Mouse (Mus musculus) hindbrain, embryonic 11.5 days (tissue): Measurements from ENCODE around the gene Samd4b. TPM values are rescaled to one million over a fixed set of nuclear protein-coding genes. Genes with fewer than 3 reads are reported as not detected.

ENCODE experiments used
- ATAC-seq: fragments of 200-750 bp; cut with Nextera tagmentation; 2 replicates; pipeline ENCODE4 v1.8.0; 2017; ENCODE audit warnings: mild to moderate bottlenecking, moderate TSS enrichment, moderate library complexity; ENCODE audit not compliant: low FRiP score
- DNase-seq: peaks from one replicate; pipeline ENCODE4 v3.0.0-alpha.2; 2015; ENCODE audit warnings: low spot score
- H3K27ac ChIP-seq: fragments of 300-500 bp; sonication (generic); 2 replicates; pipeline ENCODE4 v1.5.1; 2014; ENCODE audit warnings: mild to moderate bottlenecking, low read depth, low read length
- H3K27me3 ChIP-seq: fragments of 300-500 bp; sonication (generic); 2 replicates; pipeline ENCODE4 v1.6.1; 2014; ENCODE audit warnings: mild to moderate bottlenecking, low read length, moderate library complexity, mixed read lengths; ENCODE audit not compliant: control insufficient read depth, insufficient read depth
- H3K36me3 ChIP-seq: fragments of 300-500 bp; sonication (generic); 2 replicates; pipeline ENCODE4 v1.6.1; 2014; ENCODE audit warnings: mild to moderate bottlenecking, low read length, moderate library complexity, mixed read lengths; ENCODE audit not compliant: control insufficient read depth, insufficient read depth
- H3K4me1 ChIP-seq: fragments of 300-500 bp; sonication (generic); replicated peaks from 2 replicates; pipeline ENCODE4 v1.6.1; 2014; ENCODE audit warnings: low read length, mixed read lengths; ENCODE audit not compliant: control insufficient read depth, insufficient read depth
- H3K4me2 ChIP-seq: fragments of 300-500 bp; sonication (generic); replicated peaks from 2 replicates; pipeline ENCODE4 v1.6.1; 2014; ENCODE audit warnings: mild to moderate bottlenecking, low read depth, low read length
- H3K4me3 ChIP-seq: fragments of 300-500 bp; sonication (generic); 2 replicates; pipeline ENCODE4 v1.5.1; 2014; ENCODE audit warnings: low read depth, low read length
- H3K9ac ChIP-seq: fragments of 300-500 bp; sonication (generic); 2 replicates; pipeline ENCODE4 v1.6.1; 2014; ENCODE audit warnings: low read depth, low read length
- H3K9me3 ChIP-seq: fragments of 300-500 bp; sonication (generic); 2 replicates; pipeline ENCODE4 v1.6.1; 2016; ENCODE audit warnings: low read length; ENCODE audit not compliant: control insufficient read depth
- WGBS: fragments of 180-500 bp; shearing (Covaris S2); extraction: QIAGEN DNeasy Blood & Tissue Kit; methylation state at CpG from one replicate; pipeline ENCODE4 v1.1.7; 2014; 5-methylcytosine and 5-hydroxymethylcytosine counted together
- polyA plus RNA-seq: library from polyadenylated mRNA; unstranded; fragments of >200 nt; fragmentation: Nextera tagmentation; extraction: Ambion mirVana; gene quantifications from 2 replicates; pipeline ENCODE4 v1.2.1, GENCODE M21; 2014

Samd4b gene
- polyA plus RNA-seq, 1 experiment from 2014 or later: 27.4 TPM

- Histone ChIP-seq H3K4me3 (no peak overlapping the region), H3K4me2 (no peak overlapping the region), H3K36me3 (peaks cover 13% of the 10 kb centered on the region), H3K27me3 (peaks cover 10% of the 10 kb centered on the region), H3K9ac (no peak overlapping the region), H3K27ac (no peak overlapping the region), H3K9me3 (no peaks in the 10 kb centered on the region), H3K4me1 (no peaks in the 10 kb centered on the region)
- WGBS: 55% methylated on average over 10 of the region's 10 CpGs
- DNase-seq: peak; percentile 35
- ATAC-seq: no peak
Measured at GRCm38 (mm10) chr7:28464416-28465212, 133.3 kb downstream of the Samd4b start.

GRCm38 (mm10) chr7:28462769-28463168 is 135.2 kb downstream of the Samd4b start:
- Histone ChIP-seq H3K9me3 (no peaks in the 10 kb centered on the region), H3K36me3 (peaks cover 18% of the 10 kb centered on the region), H3K4me2 (no peak overlapping the region), H3K27ac (no peak overlapping the region), H3K27me3 (peaks cover 10% of the 10 kb centered on the region), H3K9ac (no peak overlapping the region), H3K4me3 (no peak overlapping the region), H3K4me1 (no peaks in the 10 kb centered on the region)
- WGBS: 93% methylated on average over 2 of the region's 2 CpGs
- no peak for ATAC-seq
- DNase-seq: no peak

GRCm38 (mm10) chr7:28460361-28460760 is 137.6 kb downstream of the Samd4b start:
- no peaks in the 10 kb centered on the region for H3K9me3 ChIP-seq
- no peak for DNase-seq
- no peak overlapping the region for H3K4me3 ChIP-seq
- H3K27me3 ChIP-seq: no peaks in the 10 kb centered on the region
- no peak overlapping the region for H3K9ac ChIP-seq
- ATAC-seq: no peak
- 96% methylated on average over 5 of the region's 5 CpGs for WGBS
- H3K4me2 ChIP-seq: no peak overlapping the region
- peaks cover 18% of the 10 kb centered on the region for H3K36me3 ChIP-seq
- no peak overlapping the region for H3K27ac ChIP-seq
- no peaks in the 10 kb centered on the region for H3K4me1 ChIP-seq

- ATAC-seq (peak; percentile 44), DNase-seq (no peak)
- Histone ChIP-seq H3K9me3 (no peaks in the 10 kb centered on the region), H3K27me3 (no peaks in the 10 kb centered on the region), H3K36me3 (no peaks in the 10 kb centered on the region), H3K27ac (peak overlapping the region; percentile 71), H3K4me3 (peak overlapping the region; percentile 89), H3K4me2 (peak overlapping the region; percentile 86), H3K9ac (peak overlapping the region; percentile 92), H3K4me1 (no peaks in the 10 kb centered on the region; the same call in 1 of the 2 replicates)
- WGBS: 4% methylated on average over 21 of the region's 24 CpGs
Measured at GRCm38 (mm10) chr7:28452361-28453005, 145.5 kb downstream of the Samd4b start.

GRCm38 (mm10) chr7:28451531-28452360 is 146.2 kb downstream of the Samd4b start, which contains the start of gene Lrfn1:
TSS of gene Lrfn1 (plus strand) at chr7:28451980.
- DNase-seq (peak; percentile 61), ATAC-seq (peak; percentile 84)
- Histone ChIP-seq H3K4me2 (peak within 1 kb of the TSS; percentile 86), H3K27ac (peak within 1 kb of the TSS; percentile 71), H3K4me3 (peak within 1 kb of the TSS; percentile 89), H3K4me1 (no peaks in the 10 kb centered on the region; the same call in 1 of the 2 replicates), H3K27me3 (no peaks in the 10 kb centered on the region), H3K9ac (peak within 1 kb of the TSS; percentile 92), H3K9me3 (no peaks in the 10 kb centered on the region), H3K36me3 (no peaks in the 10 kb centered on the region)
- WGBS: 1% methylated on average over 28 of the region's 97 CpGs

- Histone ChIP-seq H3K9ac (no peak overlapping the region), H3K4me2 (no peak overlapping the region), H3K9me3 (no peaks in the 10 kb centered on the region), H3K36me3 (no peaks in the 10 kb centered on the region), H3K27me3 (0 out of 2 replicates have a peak, but pooled peaks cover 2% of the 10 kb centered on the region), H3K27ac (no peak overlapping the region), H3K4me3 (no peak overlapping the region), H3K4me1 (no peaks in the 10 kb centered on the region; the same call in 1 of the 2 replicates)
- DNase-seq (no peak), ATAC-seq (no peak)
- WGBS: 65% methylated on average over 13 of the region's 13 CpGs
Measured at GRCm38 (mm10) chr7:28447865-28448820, 149.8 kb downstream of the Samd4b start.

- Histone ChIP-seq H3K4me3 (no peak overlapping the region), H3K36me3 (no peaks in the 10 kb centered on the region), H3K4me2 (no peak overlapping the region), H3K9me3 (no peaks in the 10 kb centered on the region), H3K9ac (no peak overlapping the region), H3K4me1 (no peaks in the 10 kb centered on the region), H3K27me3 (0 out of 2 replicates have a peak, but pooled peaks cover 2% of the 10 kb centered on the region), H3K27ac (no peak overlapping the region)
- DNase-seq (peak; percentile 42), ATAC-seq (no peak)
- WGBS: 14% methylated on average over 12 of the region's 12 CpGs
Measured at GRCm38 (mm10) chr7:28447101-28447830, 150.7 kb downstream of the Samd4b start.
